Mouse (Mus musculus) hindbrain, postnatal 0 days (tissue): Measurements from ENCODE around the gene Btd. TPM values are rescaled to one million over a fixed set of nuclear protein-coding genes. Genes with fewer than 3 reads are reported as not detected.

Experiments
- ATAC-seq: fragments of 200-750 bp; cut with Nextera tagmentation; 2 replicates; pipeline ENCODE4 v1.8.0; 2017; ENCODE audit warnings: mild to moderate bottlenecking, moderate TSS enrichment, moderate library complexity
- DNase-seq: peaks from one replicate; pipeline ENCODE4 v3.0.0-alpha.2; 2015; ENCODE audit warnings: low spot score
- H3K27ac ChIP-seq: fragments of 300-500 bp; sonication (generic); 2 replicates; pipeline ENCODE4 v1.5.1; 2014; ENCODE audit warnings: mild to moderate bottlenecking
- H3K27me3 ChIP-seq: fragments of 300-500 bp; sonication (generic); 2 replicates; pipeline ENCODE4 v1.6.1; 2014; ENCODE audit warnings: low read length, mixed read lengths; ENCODE audit not compliant: insufficient read depth
- H3K36me3 ChIP-seq: fragments of 300-500 bp; sonication (generic); 2 replicates; pipeline ENCODE4 v1.6.1; 2014; ENCODE audit warnings: low read length, mixed read lengths; ENCODE audit not compliant: insufficient read depth
- H3K4me1 ChIP-seq: fragments of 300-500 bp; sonication (generic); 2 replicates; pipeline ENCODE4 v1.6.1; 2014; ENCODE audit warnings: antibody characterized with exemption, low read length, mixed read lengths; ENCODE audit not compliant: insufficient read depth
- H3K4me2 ChIP-seq: fragments of 300-500 bp; sonication (generic); 2 replicates; pipeline ENCODE4 v1.6.1; 2014; ENCODE audit warnings: low read depth, mild to moderate bottlenecking, low read length, moderate library complexity, mixed read lengths
- H3K4me3 ChIP-seq: fragments of 300-500 bp; sonication (generic); 2 replicates; pipeline ENCODE4 v1.5.1; 2014; ENCODE audit warnings: low read length
- H3K9ac ChIP-seq: fragments of 300-500 bp; sonication (generic); replicated peaks from 2 replicates; pipeline ENCODE4 v1.6.1; 2014; ENCODE audit warnings: mild to moderate bottlenecking, low read length, moderate library complexity, mixed read lengths
- H3K9me3 ChIP-seq: fragments of 300-500 bp; sonication (generic); 2 replicates; pipeline ENCODE4 v1.6.1; 2016; ENCODE audit warnings: low read length, mixed read lengths
- CTCF ChIP-seq: IDR thresholded peaks from 2 replicates; pipeline ENCODE4 v1.5.1; 2016; ENCODE audit warnings: antibody characterized with exemption, control low read depth, low read depth
- WGBS: fragments of 180-500 bp; shearing (Covaris S2); extraction: QIAGEN DNeasy Blood & Tissue Kit; methylation state at CpG from one replicate; pipeline ENCODE4 v1.1.7; 2014; 5-methylcytosine and 5-hydroxymethylcytosine counted together
- polyA plus RNA-seq: library from polyadenylated mRNA; unstranded; fragments of >200 nt; fragmentation: Nextera tagmentation; extraction: Ambion mirVana; gene quantifications from 2 replicates; pipeline ENCODE4 v1.2.1, GENCODE M21; 2015
- total RNA-seq: library from RNA; depleted of rRNA; stranded (reverse); fragments of >200 nt; gene quantifications from 2 replicates; pipeline ENCODE4 v1.2.3, GENCODE M21; 2014; rRNA removed

Btd gene
- total RNA-seq (30.8 and 42.4 TPM in 2 replicates), polyA plus RNA-seq (22.4 and 24.5 TPM in 2 replicates)

DNA sequence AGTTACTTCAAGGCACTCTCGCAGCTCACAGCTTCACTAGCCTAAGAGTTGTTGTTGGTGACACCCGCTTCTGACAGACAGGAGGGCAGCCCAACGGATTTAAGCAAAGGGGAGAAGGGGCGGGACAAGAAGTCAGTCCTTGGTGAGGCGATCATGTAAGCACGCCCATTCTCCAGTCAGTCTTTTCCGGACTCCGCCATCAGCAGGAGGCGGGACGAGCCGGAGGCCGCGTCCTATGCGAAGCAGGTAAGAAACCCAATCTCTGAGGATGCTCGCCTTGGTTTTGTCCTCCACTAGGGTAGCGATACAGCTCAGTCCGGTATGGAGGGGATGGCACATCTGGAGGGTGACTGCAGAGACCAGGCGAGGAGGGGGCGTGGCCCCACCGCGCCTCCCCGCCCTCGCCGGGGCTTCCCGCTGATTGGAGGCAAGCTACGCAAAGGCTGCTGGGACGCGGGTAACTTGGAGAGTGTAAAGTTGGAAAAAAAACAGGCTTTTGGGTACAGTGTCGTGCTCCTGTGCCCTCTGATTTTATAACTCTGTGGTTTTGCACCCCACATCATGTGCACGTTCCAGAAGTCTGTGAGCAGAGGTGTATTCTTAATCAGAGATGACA, at the start of gene Btd, which contains the start of gene Hacl1:
Gene Btd, plus strand, starts transcription at position 139 of the 616 bp plus-strand sequence.
Gene Hacl1, minus strand, starts transcription at position 397 of the 616 bp plus-strand sequence.
- peak within 1 kb of the TSS; percentile 98 for H3K4me2 ChIP-seq
- H3K27ac ChIP-seq = peak within 1 kb of the TSS; percentile 77
- peaks cover 6% of the 10 kb centered on the region for H3K4me1 ChIP-seq
- ATAC-seq (peak; percentile 99), DNase-seq (peak; percentile 93)
- TF ChIP-seq CTCF = peak; percentile 21; the same call in 1 of the 2 replicates
- WGBS = under 1% methylated on average over 29 of the region's 30 CpGs
- H3K36me3 ChIP-seq = no peaks in the 10 kb centered on the region
- H3K27me3 ChIP-seq = no peaks in the 10 kb centered on the region
- no peaks in the 10 kb centered on the region for H3K9me3 ChIP-seq
- peak within 1 kb of the TSS; percentile 53 for H3K9ac ChIP-seq
- peak within 1 kb of the TSS; percentile 62 for H3K4me3 ChIP-seq

DNA sequence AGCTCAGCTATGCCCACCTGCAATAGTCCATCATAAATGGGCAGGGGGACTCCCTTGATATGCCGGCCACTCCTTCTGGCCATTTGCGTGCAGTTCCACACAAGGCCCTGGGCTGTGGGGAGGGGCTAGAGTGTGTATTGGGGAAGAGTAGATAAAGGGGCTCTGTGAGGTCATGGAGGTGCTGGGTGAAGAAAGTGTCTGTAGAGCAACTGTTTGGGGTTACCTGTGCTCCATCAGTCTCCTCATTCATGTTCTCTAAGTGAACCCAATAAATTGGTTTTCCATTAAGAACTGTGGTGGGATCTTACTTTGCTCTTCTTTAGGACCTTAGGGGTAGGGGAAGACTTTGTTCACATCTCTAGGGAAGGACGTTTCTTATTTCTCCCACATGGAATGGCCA, 49.6 kb upstream of the Btd start, which contains the start of gene Colq:
Gene Colq, minus strand, starts transcription at position 101 of the 400 bp plus-strand sequence.
- H3K4me1 ChIP-seq = no peaks in the 10 kb centered on the region
- no peak for ATAC-seq
- H3K9ac ChIP-seq = no peak within 1 kb of the TSS
- no peaks in the 10 kb centered on the region for H3K9me3 ChIP-seq
- H3K4me3 ChIP-seq = no peak within 1 kb of the TSS
- WGBS = 84% methylated on average over 3 of the region's 3 CpGs
- no peaks in the 10 kb centered on the region for H3K36me3 ChIP-seq
- no peak within 1 kb of the TSS for H3K27ac ChIP-seq
- H3K27me3 ChIP-seq = no peaks in the 10 kb centered on the region
- DNase-seq = no peak
- no peak for TF ChIP-seq CTCF
- no peak within 1 kb of the TSS for H3K4me2 ChIP-seq

DNA sequence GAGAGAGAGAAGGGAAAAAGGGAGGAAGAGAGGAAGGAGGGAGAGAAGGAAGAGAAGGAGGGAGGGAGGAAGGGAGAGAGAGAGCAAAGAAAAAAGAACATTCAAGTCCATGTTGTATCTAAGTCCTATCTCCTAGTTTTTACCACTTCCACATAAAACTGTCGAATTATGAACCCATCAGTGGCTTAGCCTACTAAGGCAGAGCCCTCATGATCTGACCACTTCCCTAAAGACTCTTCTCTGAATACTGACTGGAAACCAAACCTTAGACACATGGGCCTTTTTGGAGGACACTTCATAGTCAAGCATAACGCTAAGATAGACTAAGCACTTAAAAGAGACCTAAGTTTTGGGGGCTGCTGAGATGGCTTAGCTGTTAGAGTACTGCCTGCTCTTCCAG, 47.8 kb upstream of the Btd start:
- no peak for DNase-seq
- 79% methylated on average over 2 of the region's 2 CpGs for WGBS

DNA sequence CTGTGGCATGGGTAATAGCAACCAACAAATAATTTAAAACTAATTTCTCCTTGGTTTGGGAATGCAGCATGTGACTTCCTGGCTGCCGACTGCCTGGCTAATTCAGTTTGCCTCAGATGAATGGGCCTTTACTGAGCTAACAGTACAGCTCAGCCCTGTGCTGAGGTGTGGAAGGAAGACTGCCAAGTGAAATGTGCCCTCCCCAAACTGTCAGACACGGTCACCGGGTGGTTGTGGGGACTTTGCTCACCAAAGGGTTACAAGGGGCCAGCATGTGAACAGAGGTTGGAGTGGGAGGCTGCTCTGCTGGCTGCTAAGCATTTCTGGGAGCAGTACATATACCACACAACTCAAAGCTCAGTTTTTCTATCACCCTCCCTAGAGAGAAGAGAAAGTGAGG, 46.1 kb upstream of the Btd start:
- Histone ChIP-seq H3K36me3 (no peaks in the 10 kb centered on the region), H3K27me3 (no peaks in the 10 kb centered on the region), H3K4me2 (no peak overlapping the region), H3K27ac (no peak overlapping the region), H3K4me3 (no peak overlapping the region), H3K9me3 (no peaks in the 10 kb centered on the region), H3K4me1 (no peaks in the 10 kb centered on the region), H3K9ac (no peak overlapping the region)
- no peak for TF ChIP-seq CTCF
- DNase-seq (peak; percentile 5), ATAC-seq (no peak)
- 63% methylated on average over 3 of the region's 3 CpGs for WGBS

More for the DNA sequence above, 47.8 kb upstream of the Btd start:
- H3K4me2 ChIP-seq = no peak overlapping the region
- H3K9ac ChIP-seq = no peak overlapping the region
- no peak for ATAC-seq
- no peaks in the 10 kb centered on the region for H3K4me1 ChIP-seq
- no peak overlapping the region for H3K4me3 ChIP-seq
- H3K27me3 ChIP-seq = no peaks in the 10 kb centered on the region
- H3K36me3 ChIP-seq = no peaks in the 10 kb centered on the region
- no peak for TF ChIP-seq CTCF
- H3K9me3 ChIP-seq = no peaks in the 10 kb centered on the region
- H3K27ac ChIP-seq = no peak overlapping the region

DNA sequence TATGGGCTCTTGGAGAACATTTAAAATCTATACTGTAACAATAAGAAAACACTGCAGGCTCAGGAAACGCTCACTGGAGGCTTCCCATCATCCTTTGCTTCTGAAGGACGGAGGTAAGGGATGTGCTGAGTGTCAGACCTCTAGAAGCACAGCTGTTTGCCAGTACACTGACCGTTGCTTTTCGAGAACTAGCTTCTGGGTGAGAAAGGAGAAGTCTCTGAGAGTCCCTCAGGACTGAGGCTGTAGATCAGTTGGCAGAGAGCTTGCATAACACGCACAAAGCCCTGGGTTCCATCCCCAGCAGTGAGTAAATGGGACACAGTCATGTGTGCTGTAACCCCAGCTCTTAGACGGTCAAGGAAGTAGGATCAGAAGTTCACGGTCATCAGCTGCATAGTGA, 44.4 kb upstream of the Btd start:
- no peak for ATAC-seq
- H3K36me3 ChIP-seq = no peaks in the 10 kb centered on the region
- no peak overlapping the region for H3K9ac ChIP-seq
- DNase-seq = no peak
- no peaks in the 10 kb centered on the region for H3K4me1 ChIP-seq
- no peaks in the 10 kb centered on the region for H3K9me3 ChIP-seq
- no peak for TF ChIP-seq CTCF
- 78% methylated on average over 7 of the region's 7 CpGs for WGBS
- H3K4me3 ChIP-seq = no peak overlapping the region
- no peak overlapping the region for H3K27ac ChIP-seq
- no peak overlapping the region for H3K4me2 ChIP-seq
- H3K27me3 ChIP-seq = no peaks in the 10 kb centered on the region

DNA sequence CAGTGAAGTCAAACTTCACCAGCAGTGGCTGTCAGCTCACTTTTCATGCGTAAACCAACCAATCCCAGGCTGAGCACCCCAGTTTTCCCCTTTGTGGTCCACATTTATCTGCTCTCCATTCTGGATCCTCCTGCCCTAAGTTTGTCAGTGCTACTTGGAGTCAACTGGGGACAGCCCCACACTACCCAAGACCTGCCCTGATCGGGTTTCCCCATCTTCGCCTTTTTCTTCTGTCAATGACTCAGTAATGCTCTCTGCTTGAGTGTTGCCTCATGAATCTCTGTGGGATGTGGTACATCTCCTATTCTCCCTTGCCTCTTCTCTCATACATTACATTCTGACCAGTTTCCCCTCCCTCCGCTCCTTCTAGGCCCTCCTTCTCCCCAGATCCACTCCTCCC, 43.4 kb upstream of the Btd start:
- TF ChIP-seq CTCF = no peak
- 94% methylated on average over 4 of the region's 4 CpGs for WGBS
- no peak for ATAC-seq

More for the DNA sequence above, 43.4 kb upstream of the Btd start:
- H3K36me3 ChIP-seq = no peaks in the 10 kb centered on the region
- H3K9ac ChIP-seq = no peak overlapping the region
- H3K4me2 ChIP-seq = no peak overlapping the region
- H3K27me3 ChIP-seq = no peaks in the 10 kb centered on the region
- no peak overlapping the region for H3K4me3 ChIP-seq
- no peak overlapping the region for H3K27ac ChIP-seq
- H3K4me1 ChIP-seq = no peaks in the 10 kb centered on the region
- no peak for DNase-seq
- H3K9me3 ChIP-seq = no peaks in the 10 kb centered on the region
